Mouse (Mus musculus): ENCODE results near the gene Abhd11. TPM values are rescaled to one million over a fixed set of nuclear protein-coding genes. Genes with fewer than 3 reads are reported as not detected.

Gene Abhd11
- polyA plus RNA-seq, 1 experiment from 2014 or later, result 26.6 TPM

GRCm38 (mm10) chr5:134973526-134973925, 35.4 kb upstream of the Abhd11 start:
- Histone ChIP-seq H3K27me3 (peaks cover under 1% of the 10 kb centered on the region; the same call in 1 of the 2 replicates), H3K36me3 (replicated peaks) (no peaks in the 10 kb centered on the region), H3K4me2 (no peak overlapping the region), H3K27ac (replicated peaks) (no peak overlapping the region), H3K9ac (no peak overlapping the region), H3K4me3 (replicated peaks) (no peak overlapping the region), H3K9me3 (replicated peaks) (no peaks in the 10 kb centered on the region), H3K4me1 (replicated peaks) (peaks cover 54% of the 10 kb centered on the region)
- no peak for ATAC-seq (ENCODE audit: insufficient read depth)
- WGBS (ENCODE audit: insufficient replicate concordance), result 64% methylated on average over 7 of the region's 7 CpGs

GRCm38 (mm10) chr5:134974294-134974693, 34.7 kb upstream of the Abhd11 start:
- H3K4me1 ChIP-seq (replicated peaks), result peaks cover 54% of the 10 kb centered on the region
- H3K27ac ChIP-seq (replicated peaks), result peak overlapping the region; percentile 7; the same call in 1 of the 2 replicates
- no peaks in the 10 kb centered on the region for H3K36me3 ChIP-seq (replicated peaks)
- peak; percentile 52 for ATAC-seq (ENCODE audit: insufficient read depth)
- 4% methylated on average over 7 of the region's 7 CpGs for WGBS (ENCODE audit: insufficient replicate concordance)
- no peak overlapping the region for H3K9ac ChIP-seq
- peak overlapping the region; percentile 51 for H3K4me2 ChIP-seq
- H3K9me3 ChIP-seq (replicated peaks), result no peaks in the 10 kb centered on the region
- no peak overlapping the region for H3K4me3 ChIP-seq (replicated peaks)
- no peaks in the 10 kb centered on the region for H3K27me3 ChIP-seq

GRCm38 (mm10) chr5:134974921-134975320, 34.0 kb upstream of the Abhd11 start:
- Histone ChIP-seq H3K36me3 (replicated peaks) (no peaks in the 10 kb centered on the region), H3K27me3 (no peaks in the 10 kb centered on the region), H3K9ac (no peak overlapping the region), H3K9me3 (replicated peaks) (no peaks in the 10 kb centered on the region), H3K4me3 (replicated peaks) (no peak overlapping the region), H3K27ac (replicated peaks) (peak overlapping the region; percentile 7; the same call in 1 of the 2 replicates), H3K4me1 (replicated peaks) (peaks cover 54% of the 10 kb centered on the region), H3K4me2 (peak overlapping the region; percentile 51; the same call in 1 of the 2 replicates)
- 17% methylated on average over 2 of the region's 2 CpGs for WGBS (ENCODE audit: insufficient replicate concordance)
- ATAC-seq (ENCODE audit: insufficient read depth), result no peak

- Histone ChIP-seq H3K9me3 (replicated peaks) (no peaks in the 10 kb centered on the region), H3K27ac (replicated peaks) (peak overlapping the region; percentile 72), H3K4me2 (peak overlapping the region; percentile 46), H3K4me3 (replicated peaks) (no peak overlapping the region), H3K36me3 (replicated peaks) (no peaks in the 10 kb centered on the region), H3K4me1 (replicated peaks) (peaks cover 65% of the 10 kb centered on the region), H3K27me3 (no peaks in the 10 kb centered on the region), H3K9ac (no peak overlapping the region)
- ATAC-seq (ENCODE audit: insufficient read depth), result peak; percentile 68
- WGBS (ENCODE audit: insufficient replicate concordance), result 20% methylated on average over 2 of the region's 2 CpGs
Measured at GRCm38 (mm10) chr5:134976164-134976563, 32.8 kb upstream of the Abhd11 start.

GRCm38 (mm10) chr5:134976577-134977250, 32.2 kb upstream of the Abhd11 start:
- Histone ChIP-seq H3K36me3 (replicated peaks) (no peaks in the 10 kb centered on the region), H3K27me3 (no peaks in the 10 kb centered on the region), H3K4me2 (peak overlapping the region; percentile 46), H3K4me3 (replicated peaks) (no peak overlapping the region), H3K9ac (no peak overlapping the region), H3K4me1 (replicated peaks) (peaks cover 67% of the 10 kb centered on the region), H3K9me3 (replicated peaks) (no peaks in the 10 kb centered on the region), H3K27ac (replicated peaks) (peak overlapping the region; percentile 72)
- WGBS (ENCODE audit: insufficient replicate concordance), result 35% methylated on average over 14 of the region's 14 CpGs
- peak; percentile 53 for ATAC-seq (ENCODE audit: insufficient read depth)

- no peaks in the 10 kb centered on the region for H3K9me3 ChIP-seq (replicated peaks)
- H3K36me3 ChIP-seq (replicated peaks), result no peaks in the 10 kb centered on the region
- no peak overlapping the region for H3K27ac ChIP-seq (replicated peaks)
- H3K4me2 ChIP-seq, result no peak overlapping the region
- H3K9ac ChIP-seq, result no peak overlapping the region
- WGBS (ENCODE audit: insufficient replicate concordance), result 31% methylated on average over 4 of the region's 4 CpGs
- H3K4me3 ChIP-seq (replicated peaks), result no peak overlapping the region
- ATAC-seq (ENCODE audit: insufficient read depth), result no peak
- H3K27me3 ChIP-seq, result no peaks in the 10 kb centered on the region
- H3K4me1 ChIP-seq (replicated peaks), result peaks cover 61% of the 10 kb centered on the region
Measured at GRCm38 (mm10) chr5:134977837-134978236, 31.1 kb upstream of the Abhd11 start.

GRCm38 (mm10) chr5:134981149-134981548, 27.8 kb upstream of the Abhd11 start:
- 0 out of 2 replicates have a peak, but pooled peaks have one; percentile 19 for ATAC-seq (ENCODE audit: insufficient read depth)
- H3K9me3 ChIP-seq (replicated peaks), result no peaks in the 10 kb centered on the region
- H3K4me1 ChIP-seq (replicated peaks), result peaks cover 43% of the 10 kb centered on the region
- H3K27me3 ChIP-seq, result peaks cover 27% of the 10 kb centered on the region
- H3K4me3 ChIP-seq (replicated peaks), result no peak overlapping the region
- no peak overlapping the region for H3K27ac ChIP-seq (replicated peaks)
- H3K36me3 ChIP-seq (replicated peaks), result no peaks in the 10 kb centered on the region
- H3K9ac ChIP-seq, result no peak overlapping the region
- WGBS (ENCODE audit: insufficient replicate concordance), result 39% methylated on average over 10 of the region's 10 CpGs
- peak overlapping the region; percentile 24; the same call in 1 of the 2 replicates for H3K4me2 ChIP-seq

GRCm38 (mm10) chr5:134983111-134983510, 25.8 kb upstream of the Abhd11 start:
- WGBS (ENCODE audit: insufficient replicate concordance), result 65% methylated on average over 1 of the region's 1 CpGs
- ATAC-seq (ENCODE audit: insufficient read depth), result no peak

GRCm38 (mm10) chr5:134983771-134984170, 25.2 kb upstream of the Abhd11 start:
- Histone ChIP-seq H3K4me3 (replicated peaks) (no peak overlapping the region), H3K27ac (replicated peaks) (no peak overlapping the region), H3K36me3 (replicated peaks) (no peaks in the 10 kb centered on the region), H3K27me3 (peaks cover 52% of the 10 kb centered on the region), H3K4me1 (replicated peaks) (peaks cover 36% of the 10 kb centered on the region), H3K9me3 (replicated peaks) (no peaks in the 10 kb centered on the region), H3K4me2 (no peak overlapping the region), H3K9ac (no peak overlapping the region)
- 37% methylated on average over 3 of the region's 3 CpGs for WGBS (ENCODE audit: insufficient replicate concordance)
- no peak for ATAC-seq (ENCODE audit: insufficient read depth)

More at GRCm38 (mm10) chr5:134983111-134983510, 25.8 kb upstream of the Abhd11 start:
- Histone ChIP-seq H3K4me3 (replicated peaks) (no peak overlapping the region), H3K9ac (no peak overlapping the region), H3K36me3 (replicated peaks) (no peaks in the 10 kb centered on the region), H3K4me1 (replicated peaks) (peaks cover 38% of the 10 kb centered on the region), H3K27me3 (peaks cover 47% of the 10 kb centered on the region), H3K9me3 (replicated peaks) (no peaks in the 10 kb centered on the region), H3K4me2 (no peak overlapping the region), H3K27ac (replicated peaks) (no peak overlapping the region)

GRCm38 (mm10) chr5:134985633-134986297, 23.2 kb upstream of the Abhd11 start, which contains the start of gene Cldn3:
Cldn3 (plus strand) TSS chr5:134986214.
- Histone ChIP-seq H3K27me3 (peaks cover 72% of the 10 kb centered on the region), H3K9me3 (replicated peaks) (no peaks in the 10 kb centered on the region), H3K27ac (replicated peaks) (no peak within 1 kb of the TSS), H3K9ac (no peak within 1 kb of the TSS), H3K4me2 (peak within 1 kb of the TSS; percentile 47), H3K4me3 (replicated peaks) (peak within 1 kb of the TSS; percentile 33), H3K4me1 (replicated peaks) (peaks cover 29% of the 10 kb centered on the region), H3K36me3 (replicated peaks) (no peaks in the 10 kb centered on the region)
- WGBS (ENCODE audit: insufficient replicate concordance), result 2% methylated on average over 25 of the region's 25 CpGs
- ATAC-seq (ENCODE audit: insufficient read depth), result peak; percentile 55
